8 mouse cellular contexts compared by ENCODE assay signal in genomic region chr17:86166567-86167319, GRCm38 (mm10). TPM values are rescaled to one million over a fixed set of nuclear protein-coding genes. Genes with fewer than 3 reads are reported as not detected.
A peak's percentile ranks its signal among the peaks of the same experiment; 100 is the strongest.
DNase-seq lines count a peak whose midpoint lies in the region; ATAC-seq and TF ChIP-seq lines count a peak whose summit lies in the region.

No protein-coding gene starts in this region.

- DNase-seq in heart, postnatal 14 days: peak; percentile 92 to 93
- peak; percentile 55 to 65 for DNase-seq in layer of hippocampus, adult 18-20 months (ENCODE audit: low spot score in 2 of 2)
- peak; percentile 72 for DNase-seq in ovary, postnatal 10 days (ENCODE audit: low spot score)
- peak; percentile 38 for DNase-seq in thymus, postnatal 0 days (ENCODE audit: low spot score)

- peaks cover 26% of the 10 kb centered on the region for H3K4me1 ChIP-seq in E14TG2a.4 (replicated peaks; ENCODE audit: low read depth, low read length)
- H3K4me1 ChIP-seq in bone marrow macrophage, adult 2 months (ENCODE audit: control insufficient read depth, insufficient read depth, low read length): peaks cover 11% of the 10 kb centered on the region; the same call in 1 of the 2 replicates
- H3K4me1 ChIP-seq in forebrain, embryonic 12.5 days: peaks cover 28% of the 10 kb centered on the region
- H3K4me1 ChIP-seq in lung, embryonic 16.5 days (replicated peaks; ENCODE audit: control insufficient read depth, insufficient read depth, low read length): peaks cover 22% of the 10 kb centered on the region

- intact Hi-C loops in heart, postnatal 14 days (cut with DNase I): loop anchor here (1.0 to 5.0 kb wide), 2 partner anchors 41 to 184 kb away; no protein-coding TSS in a partner anchor

- peak overlapping the region; percentile 46 for H3K27ac ChIP-seq in bone marrow macrophage, adult 2 months (ENCODE audit: insufficient read depth, low read depth, low read length)
- peak overlapping the region; percentile 91 for H3K27ac ChIP-seq in forebrain, embryonic 12.5 days
- peak overlapping the region; percentile 95 for H3K27ac ChIP-seq in lung, embryonic 16.5 days (ENCODE audit: low read length)

- peak; percentile 70 for ATAC-seq in forebrain, embryonic 12.5 days (ENCODE audit: low FRiP score)
- peak; percentile 74 for ATAC-seq in lung, embryonic 16.5 days (ENCODE audit: low read depth)

- H3K36me3 ChIP-seq in E14TG2a.4 (ENCODE audit: insufficient read depth, low read length): no peaks in the 10 kb centered on the region
- no peaks in the 10 kb centered on the region for H3K36me3 ChIP-seq in forebrain, embryonic 12.5 days (replicated peaks)
- H3K36me3 ChIP-seq in lung, embryonic 16.5 days (ENCODE audit: control insufficient read depth, insufficient read depth, low read length): no peaks in the 10 kb centered on the region

- TF ChIP-seq POLR2A in bone marrow macrophage, adult 2 months (IDR thresholded peaks at IDR 0.05; ENCODE audit: borderline replicate concordance, low read depth, low read length): no peak

- TF ChIP-seq CTCF in E14TG2a.4 (conservative IDR thresholded peaks at IDR 0.05; ENCODE audit: low read length): no peak
- TF ChIP-seq CTCF in bone marrow macrophage, adult 2 months (IDR thresholded peaks at IDR 0.05; ENCODE audit: low read depth, low read length): no peak

- H3K9me3 ChIP-seq in E14TG2a.4 (ENCODE audit: low read length): no peaks in the 10 kb centered on the region
- H3K9me3 ChIP-seq in forebrain, embryonic 12.5 days: no peaks in the 10 kb centered on the region
- H3K9me3 ChIP-seq in lung, embryonic 16.5 days (ENCODE audit: control insufficient read depth, low read length): no peaks in the 10 kb centered on the region

- H3K4me3 ChIP-seq in E14TG2a.4 (replicated peaks; ENCODE audit: low read length): peak overlapping the region; percentile 84
- H3K4me3 ChIP-seq in bone marrow macrophage, adult 2 months (ENCODE audit: insufficient read depth, low read length): peak overlapping the region; percentile 83
- H3K4me3 ChIP-seq in forebrain, embryonic 12.5 days (replicated peaks): peak overlapping the region; percentile 67
- peak overlapping the region; percentile 85 for H3K4me3 ChIP-seq in lung, embryonic 16.5 days (ENCODE audit: low read length)

- H3K27me3 ChIP-seq in E14TG2a.4 (ENCODE audit: insufficient read depth, low read length): peaks cover 75% of the 10 kb centered on the region
- peaks cover 24% of the 10 kb centered on the region for H3K27me3 ChIP-seq in forebrain, embryonic 12.5 days
- H3K27me3 ChIP-seq in lung, embryonic 16.5 days (ENCODE audit: control insufficient read depth, insufficient read depth, low read depth, low read length): no peaks in the 10 kb centered on the region

- H3K9ac ChIP-seq in forebrain, embryonic 12.5 days: peak overlapping the region; percentile 78
- peak overlapping the region; percentile 94 for H3K9ac ChIP-seq in lung, embryonic 16.5 days (ENCODE audit: low read length)

- under 1% methylated on average over 41 of the region's 46 CpGs for WGBS in forebrain, embryonic 12.5 days
- WGBS in lung, embryonic 16.5 days: under 1% methylated on average over 46 of the region's 46 CpGs

- peak overlapping the region; percentile 90 for H3K4me2 ChIP-seq in forebrain, embryonic 12.5 days
- H3K4me2 ChIP-seq in lung, embryonic 16.5 days (ENCODE audit: low read depth, low read length): peak overlapping the region; percentile 97

RNA-seq across cellular contexts. Expression of gene Prkce, which starts 0.8 kb away (rescaled TPM):
- 1.8 and 2.7 TPM in 2 replicates for polyA plus RNA-seq in bone marrow macrophage, adult 2 months (2012; ENCODE audit: insufficient read depth, insufficient read length, missing spikeins)
- 4.6 and 6.0 TPM in 2 replicates for polyA plus RNA-seq in forebrain, embryonic 12.5 days (2016; fragmentation: Nextera tagmentation; extraction: Ambion mirVana)
- total RNA-seq in heart, postnatal 14 days (2021): 10 to 100 TPM; 28.7 to 29.1 TPM
- total RNA-seq in layer of hippocampus, adult 18-20 months (2021): 100 to 1,000 TPM; 388 to 410 TPM
- polyA plus RNA-seq in lung, embryonic 16.5 days (2015; fragmentation: Nextera tagmentation; extraction: Ambion mirVana): 4.7 and 4.9 TPM in 2 replicates
- 1.2 and 1.6 TPM in 2 replicates for polyA plus RNA-seq in thymus, postnatal 0 days (2015; fragmentation: Nextera tagmentation; extraction: Ambion mirVana)

RNA-seq across cellular contexts. Expression of gene Srbd1, which starts 21.8 kb away (rescaled TPM):
- 8.9 and 12.0 TPM in 2 replicates for polyA plus RNA-seq in bone marrow macrophage, adult 2 months (2012; ENCODE audit: insufficient read depth, insufficient read length, missing spikeins)
- 24.8 and 25.8 TPM in 2 replicates for polyA plus RNA-seq in forebrain, embryonic 12.5 days (2016; fragmentation: Nextera tagmentation; extraction: Ambion mirVana)
- 10 to 100 TPM; 12.0 to 13.0 TPM for total RNA-seq in heart, postnatal 14 days (2021)
- total RNA-seq in layer of hippocampus, adult 18-20 months (2021): 10 to 100 TPM; 15.0 to 15.7 TPM
- polyA plus RNA-seq in lung, embryonic 16.5 days (2015; fragmentation: Nextera tagmentation; extraction: Ambion mirVana): 16.2 and 18.4 TPM in 2 replicates
- 12.1 and 15.2 TPM in 2 replicates for polyA plus RNA-seq in thymus, postnatal 0 days (2015; fragmentation: Nextera tagmentation; extraction: Ambion mirVana)

Comparison
In these comparisons a context has a peak if more than half of its experiments do, and no peak if none do; other contexts are left out.
1. Peak in every context shown above with its lines: DNase-seq, ATAC-seq, H3K4me3 ChIP-seq and H3K27ac ChIP-seq.
2. DNase-seq: peak in every context shown above with its lines; median percentile 92 in heart, postnatal 14 days; 72 in ovary, postnatal 10 days; 60 in layer of hippocampus, adult 18-20 months; 38 in thymus, postnatal 0 days.